Mouse (Mus musculus) CH12.LX (cell line): Measurements from ENCODE around the gene Adarb1. TPM values are rescaled to one million over a fixed set of nuclear protein-coding genes. Genes with fewer than 3 reads are reported as not detected.

Experiments used
- DNase-seq: peaks from one replicate; pipeline ENCODE4 v3.0.0-alpha.2; 2013; ENCODE audit errors: extremely low read depth
- H3K27ac ChIP-seq: 2 replicates; pipeline ENCODE4 v1.5.1; 2012; ENCODE audit warnings: low read depth, mild to moderate bottlenecking, control low read depth, moderate library complexity; ENCODE audit not compliant: insufficient read depth
- H3K27me3 ChIP-seq: replicated peaks from 2 replicates; pipeline ENCODE3; 2012; ENCODE audit warnings: inconsistent platforms
- H3K36me3 ChIP-seq, 2 experiments: replicated peaks in 1 of 2; 2 replicates each; pipeline versions ENCODE3 to v1.6.1; 2012; ENCODE audit warnings: inconsistent platforms in 1 of 2, low read length in 1 of 2, mild to moderate bottlenecking in 1 of 2, mixed read lengths in 1 of 2, moderate library complexity in 1 of 2; ENCODE audit not compliant: control insufficient read depth in 1 of 2, insufficient read depth in 1 of 2
- H3K4me1 ChIP-seq, 2 experiments: 2 replicates each; pipeline ENCODE4 v1.6.1; 2012; ENCODE audit warnings: inconsistent platforms in 1 of 2, moderate library complexity in 1 of 2; ENCODE audit not compliant: insufficient read depth in 2 of 2, control insufficient read depth in 1 of 2
- H3K4me2 ChIP-seq: 2 replicates; pipeline ENCODE4 v1.6.1; 2012; ENCODE audit warnings: low read depth, mild to moderate bottlenecking, control low read depth; ENCODE audit not compliant: poor library complexity, insufficient read depth, severe bottlenecking
- H3K4me3 ChIP-seq, 3 experiments: fragments of 150-350 bp in 1 of 3; sonication (generic) in 1 of 3; replicated peaks in 1 of 3; 2 replicates each; pipeline versions ENCODE3 to v1.5.1; 2011 to 2012; ENCODE audit warnings: low read depth in 2 of 3, low read length in 2 of 3, mild to moderate bottlenecking in 2 of 3, moderate library complexity in 2 of 3, control low read depth in 1 of 3, improper control_type of control experiment in 1 of 3, inconsistent platforms in 1 of 3, mixed read lengths in 1 of 3; ENCODE audit not compliant: poor library complexity in 1 of 3
- H3K79me2 ChIP-seq: replicated peaks from 2 replicates; pipeline ENCODE4 v1.6.1; 2012; ENCODE audit warnings: mild to moderate bottlenecking, moderate library complexity; ENCODE audit not compliant: control insufficient read depth, poor library complexity, insufficient read depth, severe bottlenecking; ENCODE audit errors: extremely low read depth
- H3K9ac ChIP-seq: 2 replicates; pipeline ENCODE4 v1.6.1; 2012; ENCODE audit warnings: low read depth, mild to moderate bottlenecking, control low read depth, moderate library complexity; ENCODE audit not compliant: insufficient read depth
- H3K9me3 ChIP-seq: replicated peaks from 2 replicates; pipeline ENCODE3; 2012; ENCODE audit warnings: low read length, inconsistent platforms, mixed read lengths
- CHD1 ChIP-seq: IDR thresholded peaks from 2 replicates; pipeline ENCODE4 v1.6.1; 2012; ENCODE audit warnings: low read depth, low read length, improper control_type of control experiment, inconsistent platforms
- CTCF ChIP-seq, 2 experiments: IDR thresholded peaks in 1 of 2; conservative IDR thresholded peaks in 1 of 2; 2 replicates each; pipeline ENCODE4 v1.5.1; 2011 to 2012; ENCODE audit warnings: low read depth in 2 of 2, low read length in 2 of 2, improper control_type of control experiment in 1 of 2, inconsistent platforms in 1 of 2, mild to moderate bottlenecking in 1 of 2, moderate library complexity in 1 of 2
- E2F4 ChIP-seq: IDR thresholded peaks from 2 replicates; pipeline ENCODE4 v1.6.1; 2011; ENCODE audit warnings: low read depth, low read length, improper control_type of control experiment; ENCODE audit not compliant: insufficient replicate concordance
- ETS1 ChIP-seq: conservative IDR thresholded peaks from 2 replicates; pipeline ENCODE4 v1.6.1; 2012; ENCODE audit warnings: low read depth, mild to moderate bottlenecking, inconsistent platforms, low read length, improper control_type of control experiment, moderate library complexity
- IRF4 ChIP-seq: IDR thresholded peaks from 2 replicates; pipeline ENCODE4 v1.6.1; 2014; ENCODE audit warnings: low read depth, mild to moderate bottlenecking, inconsistent platforms, low read length, improper control_type of control experiment
- JUND ChIP-seq: conservative IDR thresholded peaks from 2 replicates; pipeline ENCODE4 v1.6.1; 2011; ENCODE audit warnings: low read depth, low read length, improper control_type of control experiment
- MEF2A ChIP-seq: IDR thresholded peaks from 2 replicates; pipeline ENCODE4 v1.6.1; 2014; ENCODE audit warnings: low read depth, mild to moderate bottlenecking, inconsistent platforms, low read length, improper control_type of control experiment, borderline replicate concordance
- MYC ChIP-seq: IDR thresholded peaks from 2 replicates; pipeline ENCODE4 v1.6.1; 2011; ENCODE audit warnings: low read depth, mild to moderate bottlenecking, improper control_type of control experiment, low read length
- NRF1 ChIP-seq: IDR thresholded peaks from 2 replicates; pipeline ENCODE4 v1.6.1; 2014; ENCODE audit warnings: low read depth, mild to moderate bottlenecking, inconsistent platforms, low read length, improper control_type of control experiment, moderate library complexity
- PAX5 ChIP-seq: IDR thresholded peaks from 2 replicates; pipeline ENCODE4 v1.6.1; 2012; ENCODE audit warnings: low read length, inconsistent platforms, mixed read lengths
- POLR2A ChIP-seq: IDR thresholded peaks from 2 replicates; pipeline ENCODE4 v1.6.1; 2011; ENCODE audit warnings: low read depth, mild to moderate bottlenecking, improper control_type of control experiment, low read length
- RCOR1 ChIP-seq: conservative IDR thresholded peaks from 2 replicates; pipeline ENCODE4 v1.6.1; 2012; ENCODE audit warnings: low read depth, mild to moderate bottlenecking, inconsistent platforms, low read length, improper control_type of control experiment
- TCF12 ChIP-seq: IDR thresholded peaks from 2 replicates; pipeline ENCODE4 v1.6.1; 2014; ENCODE audit warnings: low read depth, mild to moderate bottlenecking, inconsistent platforms, low read length, improper control_type of control experiment
- UBTF ChIP-seq: IDR thresholded peaks from 2 replicates; pipeline ENCODE4 v1.6.1; 2012; ENCODE audit warnings: low read depth, mild to moderate bottlenecking, inconsistent platforms, low read length, improper control_type of control experiment, moderate library complexity
- ZNF384 ChIP-seq: IDR thresholded peaks from 2 replicates; pipeline ENCODE4 v1.6.1; 2012; ENCODE audit warnings: low read depth, low read length, improper control_type of control experiment, inconsistent platforms
- dilution Hi-C: fragments of 300-500 bp; cut with MboI; formaldehyde crosslinking; loops from 2 replicates; pipeline ENCODE4 v1.14.3; 2020; ENCODE audit warnings: low sequenced_read_pairs; ENCODE audit not compliant: extremely low pct_unique_long_range_greater_than_20kb, extremely low pct_ligation_motif_present
- in situ Hi-C: fragments of 300-500 bp; cut with MboI; formaldehyde crosslinking; loops from 3 replicates; pipeline ENCODE4 v1.14.3; 2019; ENCODE audit warnings: low sequenced_read_pairs, low pct_ligation_motif_present, low pct_unique_long_range_greater_than_20kb, mixed read lengths
- polyA plus RNA-seq: library from polyadenylated mRNA; unstranded; fragments of >175 nt; gene quantifications from 2 replicates; pipeline ENCODE4 v1.2.1, GENCODE M21; 2012; ENCODE audit warnings: low read depth; ENCODE audit not compliant: insufficient read length
- total RNA-seq, 2 experiments: library from RNA; depleted of rRNA; stranded (reverse); fragments of 300-350 nt in 1 of 2; fragments of >200 nt in 1 of 2; gene quantifications; 2 replicates each; pipeline ENCODE4 v1.2.3; 2012 to 2014

The Adarb1 gene
- total and polyA plus RNA-seq, 3 experiments: 1.7 to 3.5 (median 2.4) TPM

- Histone ChIP-seq H3K4me2 (no peak overlapping the region), H3K27me3 (no peaks in the 10 kb centered on the region), H3K79me2 (no peaks in the 10 kb centered on the region), H3K9me3 (no peaks in the 10 kb centered on the region), H3K36me3 (peaks cover 0 to 13% of the 10 kb centered on the region in 2 experiments), H3K4me3 (no peak overlapping the region), H3K4me1 (peaks cover 5 to 6% of the 10 kb centered on the region in 2 experiments; a peak in 2 of 4 replicates), H3K27ac (no peak overlapping the region), H3K9ac (no peak overlapping the region)
- DNase-seq: no peak
- TF ChIP-seq MEF2A (no peak), CTCF (conservative IDR thresholded peaks at IDR 0.05 in 1 of 2, IDR thresholded peaks at IDR 0.05 in 1 of 2; ENCODE audit: low read depth in 2 of 2, low read length in 2 of 2) (no peak), IRF4 (no peak), MYC (no peak), CHD1 (no peak), JUND (no peak), ETS1 (no peak), POLR2A (no peak), UBTF (no peak), E2F4 (no peak), NRF1 (no peak), RCOR1 (no peak), PAX5 (no peak), ZNF384 (no peak)
- in situ Hi-C loops: no loop called here
- dilution Hi-C loops: no loop called here
These were observed 119.4 kb downstream of the Adarb1 start for GRCm38 (mm10) chr10:77298621-77299020.

GRCm38 (mm10) chr10:77294691-77295090 lies 123.4 kb downstream of the Adarb1 start:
- H3K27me3 ChIP-seq: no peaks in the 10 kb centered on the region
- no peak overlapping the region for H3K27ac ChIP-seq
- no peaks in the 10 kb centered on the region for H3K79me2 ChIP-seq
- peaks cover 7 to 14% of the 10 kb centered on the region in 2 experiments; a peak in 3 of 4 replicates for H3K4me1 ChIP-seq
- in situ Hi-C loops: no loop called here
- dilution Hi-C loops: no loop called here
- H3K36me3 ChIP-seq: peaks cover 0 to 8% of the 10 kb centered on the region in 2 experiments
- no peak for DNase-seq
- no peaks in the 10 kb centered on the region for H3K9me3 ChIP-seq
- TF ChIP-seq TCF12: no peak
- H3K4me2 ChIP-seq: no peak overlapping the region
- no peak overlapping the region for H3K4me3 ChIP-seq
- no peak overlapping the region for H3K9ac ChIP-seq
